ENCODE assay signal across 8 mouse cellular contexts in the genomic region with DNA sequence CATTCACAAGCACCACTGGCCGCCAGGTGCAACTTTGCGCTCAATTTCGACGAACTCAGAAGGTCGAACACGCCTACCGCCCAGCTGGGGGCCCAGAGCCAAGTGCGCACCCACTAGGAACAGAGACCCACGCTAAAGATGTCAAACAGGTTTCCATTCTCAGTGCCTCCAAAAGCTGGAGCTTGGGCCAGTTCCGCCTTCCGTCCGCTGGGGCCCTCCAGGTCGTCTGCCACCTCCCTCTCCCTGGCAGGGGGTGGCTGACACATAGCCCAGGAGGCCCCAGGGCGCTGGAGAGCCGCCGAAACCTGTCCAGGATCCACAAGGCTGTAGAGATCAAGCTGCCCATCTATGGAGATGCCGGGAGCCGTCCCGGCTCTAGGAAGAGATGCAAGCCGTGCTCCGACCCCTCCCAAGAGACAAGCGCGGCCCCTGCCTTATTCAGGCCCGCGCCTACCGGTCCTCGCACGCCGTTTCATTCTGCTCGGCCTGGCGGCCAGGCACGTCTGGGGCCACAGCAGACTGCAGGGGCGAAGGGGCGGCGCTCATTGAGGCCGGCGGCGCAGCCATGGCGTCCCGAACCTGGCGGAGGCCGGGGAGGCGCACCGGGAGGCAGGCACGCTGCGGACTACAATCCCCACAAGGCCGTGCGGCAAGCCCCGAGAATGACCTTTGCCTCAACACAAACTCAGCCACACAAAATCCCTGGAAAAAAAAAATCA. TPM values are rescaled to one million over a fixed set of nuclear protein-coding genes. Genes with fewer than 3 reads are reported as not detected.
DNase-seq lines count a peak whose midpoint lies in the region; ATAC-seq and TF ChIP-seq lines count a peak whose summit lies in the region.

No protein-coding gene starts in this region.

- no peaks in the 10 kb centered on the region for H3K9me3 ChIP-seq in forebrain, postnatal 0 days (ENCODE audit: low read length)
- no peaks in the 10 kb centered on the region for H3K9me3 ChIP-seq in neural tube, embryonic 14.5 days (ENCODE audit: control insufficient read depth, low read length)

- no peak for TF ChIP-seq CTCF in forebrain, postnatal 0 days (IDR thresholded peaks at IDR 0.05; ENCODE audit: low read depth)
- TF ChIP-seq CTCF in lung, adult 2 months (IDR thresholded peaks at IDR 0.05; ENCODE audit: insufficient read depth, low read length), result no peak

- H3K4me1 ChIP-seq in forebrain, postnatal 0 days (ENCODE audit: insufficient read depth), result peaks cover 9% of the 10 kb centered on the region; the same call in 1 of the 2 replicates
- no peaks in the 10 kb centered on the region for H3K4me1 ChIP-seq in lung, adult 2 months (ENCODE audit: control insufficient read depth, insufficient read depth, low read length)
- peaks cover 24% of the 10 kb centered on the region for H3K4me1 ChIP-seq in neural tube, embryonic 14.5 days (ENCODE audit: control insufficient read depth, insufficient read depth, low read length)

- peak; percentile 82 for ATAC-seq in forebrain, postnatal 0 days
- peak; percentile 82 for ATAC-seq in neural tube, embryonic 14.5 days (ENCODE audit: low read depth)

- peak overlapping the region; percentile 85 for H3K4me2 ChIP-seq in forebrain, postnatal 0 days (ENCODE audit: low read depth)
- peak overlapping the region; percentile 92 for H3K4me2 ChIP-seq in neural tube, embryonic 14.5 days (ENCODE audit: low read depth, low read length)

- H3K27ac ChIP-seq in forebrain, postnatal 0 days (ENCODE audit: low read depth, low read length), result peak overlapping the region; percentile 92
- H3K27ac ChIP-seq in neural tube, embryonic 14.5 days (ENCODE audit: low read depth, low read length), result peak overlapping the region; percentile 90

- peak; percentile 87 for DNase-seq in MN1 (ENCODE audit: low spot score)
- DNase-seq in cerebellum, adult 9-10 months, result peak; percentile 87
- DNase-seq in forebrain, postnatal 0 days, result peak; percentile 87
- peak; percentile 88 for DNase-seq in heart, postnatal 4 days
- DNase-seq in layer of hippocampus, adult 8-10 months (ENCODE audit: low spot score in 2 of 2), result peak; percentile 79 to 88
- DNase-seq in lung, adult 2 months, result peak; percentile 89
- DNase-seq in thymus, adult 18-20 months, result peak; percentile 74 to 76

- peak overlapping the region; percentile 73 for H3K4me3 ChIP-seq in forebrain, postnatal 0 days (ENCODE audit: low read depth, low read length)
- H3K4me3 ChIP-seq in lung, adult 2 months (replicated peaks; ENCODE audit: extremely low read depth, low read depth, low read length), result peak overlapping the region; percentile 90
- H3K4me3 ChIP-seq in neural tube, embryonic 14.5 days (ENCODE audit: low read depth, low read length), result peak overlapping the region; percentile 70

- peak; percentile 58; the same call in 1 of the 2 replicates for TF ChIP-seq POLR2A in lung, adult 2 months (IDR thresholded peaks at IDR 0.05; ENCODE audit: borderline replicate concordance, extremely low read depth, low read depth, low read length)

- WGBS in forebrain, postnatal 0 days, result 2% methylated on average over 49 of the region's 49 CpGs
- WGBS in lung, adult 2 months, result under 1% methylated on average over 49 of the region's 49 CpGs
- under 1% methylated on average over 49 of the region's 49 CpGs for WGBS in neural tube, embryonic 14.5 days

- H3K36me3 ChIP-seq in forebrain, postnatal 0 days (ENCODE audit: insufficient read depth), result peaks cover 38% of the 10 kb centered on the region
- peaks cover 29% of the 10 kb centered on the region for H3K36me3 ChIP-seq in neural tube, embryonic 14.5 days (ENCODE audit: control insufficient read depth, insufficient read depth, low read length)

- H3K27me3 ChIP-seq in forebrain, postnatal 0 days (ENCODE audit: insufficient read depth, low read length), result no peaks in the 10 kb centered on the region
- no peaks in the 10 kb centered on the region for H3K27me3 ChIP-seq in neural tube, embryonic 14.5 days (ENCODE audit: control insufficient read depth, insufficient read depth, low read length)

- H3K9ac ChIP-seq in forebrain, postnatal 0 days, result peak overlapping the region; percentile 88
- peak overlapping the region; percentile 89 for H3K9ac ChIP-seq in neural tube, embryonic 14.5 days (replicated peaks; ENCODE audit: low read depth, low read length)

RNA-seq across cellular contexts. Expression of a gene that starts 3.1 kb away (rescaled TPM):
- 55.8 and 59.1 TPM in 2 replicates for total RNA-seq in forebrain, postnatal 0 days (2014; rRNA removed)
- 42.7 and 43.0 TPM in 2 replicates for polyA plus RNA-seq in forebrain, postnatal 0 days (2015; fragmentation: Nextera tagmentation; extraction: Ambion mirVana)
- total RNA-seq in heart, postnatal 4 days (2021), result 10 to 100 TPM; 50.2 to 54.5 TPM
- total RNA-seq in layer of hippocampus, adult 8-10 months (2022), result 10 to 100 TPM; 69.9 to 90.4 (median 73.4) TPM
- polyA plus RNA-seq in lung, adult 2 months (2012; rRNA removed), result 121 and 128 TPM in 2 replicates
- polyA plus RNA-seq in neural tube, embryonic 14.5 days (2014; fragmentation: Nextera tagmentation; extraction: Ambion mirVana), result 61.3 and 66.6 TPM in 2 replicates

RNA-seq across cellular contexts. Expression of a gene that starts 10.1 kb away (rescaled TPM):
- total RNA-seq in forebrain, postnatal 0 days (2014; rRNA removed), result 45.8 and 49.6 TPM in 2 replicates
- polyA plus RNA-seq in forebrain, postnatal 0 days (2015; fragmentation: Nextera tagmentation; extraction: Ambion mirVana), result 43.7 and 46.5 TPM in 2 replicates
- 10 to 100 TPM; 35.1 to 36.1 TPM for total RNA-seq in heart, postnatal 4 days (2021)
- total RNA-seq in layer of hippocampus, adult 8-10 months (2022), result 10 to 100 TPM; 59.5 to 63.3 (median 59.8) TPM
- 14.1 and 21.5 TPM in 2 replicates for polyA plus RNA-seq in lung, adult 2 months (2012; rRNA removed)
- polyA plus RNA-seq in neural tube, embryonic 14.5 days (2014; fragmentation: Nextera tagmentation; extraction: Ambion mirVana), result 50.3 and 65.6 TPM in 2 replicates

RNA-seq across cellular contexts. Expression of a gene that starts 11.0 kb away (rescaled TPM):
- 74.6 and 75.6 TPM in 2 replicates for total RNA-seq in forebrain, postnatal 0 days (2014; rRNA removed)
- polyA plus RNA-seq in forebrain, postnatal 0 days (2015; fragmentation: Nextera tagmentation; extraction: Ambion mirVana), result 44.7 and 62.3 TPM in 2 replicates
- total RNA-seq in heart, postnatal 4 days (2021), result 10 to 100 TPM; 41.8 to 45.5 TPM
- 100 to 1,000 TPM in 1 of 4 experiments, 10 to 100 TPM in 3; 89.3 to 104 (median 93.8) TPM for total RNA-seq in layer of hippocampus, adult 8-10 months (2022)
- 37.1 and 43.7 TPM in 2 replicates for polyA plus RNA-seq in lung, adult 2 months (2012; rRNA removed)
- polyA plus RNA-seq in neural tube, embryonic 14.5 days (2014; fragmentation: Nextera tagmentation; extraction: Ambion mirVana), result 85.1 and 87.5 TPM in 2 replicates

RNA-seq across cellular contexts. Expression of a gene that starts 17.5 kb away (rescaled TPM):
- total RNA-seq in forebrain, postnatal 0 days (2014; rRNA removed), result 64.9 and 85.6 TPM in 2 replicates
- 82.6 and 108 TPM in 2 replicates for polyA plus RNA-seq in forebrain, postnatal 0 days (2015; fragmentation: Nextera tagmentation; extraction: Ambion mirVana)
- 1 to 10 TPM; 4.8 to 4.9 TPM for total RNA-seq in heart, postnatal 4 days (2021)
- total RNA-seq in layer of hippocampus, adult 8-10 months (2022), result 10 to 100 TPM; 14.1 to 17.8 (median 16.2) TPM
- 24.1 and 24.5 TPM in 2 replicates for polyA plus RNA-seq in lung, adult 2 months (2012; rRNA removed)
- 189 and 220 TPM in 2 replicates for polyA plus RNA-seq in neural tube, embryonic 14.5 days (2014; fragmentation: Nextera tagmentation; extraction: Ambion mirVana)

Comparison
In these comparisons a context has a peak if more than half of its experiments do, and no peak if none do; other contexts are left out.
1. Peak in every context shown above with its lines: DNase-seq, ATAC-seq, H3K4me3 ChIP-seq and H3K27ac ChIP-seq.